ENCODE assay signal across 19 mouse cellular contexts in genomic region chr11:79015660-79016215, GRCm38 (mm10). TPM values are rescaled to one million over a fixed set of nuclear protein-coding genes. Genes with fewer than 3 reads are reported as not detected.
DNase-seq lines count a peak whose midpoint lies in the region; ATAC-seq and TF ChIP-seq lines count a peak whose summit lies in the region.
"Had no signal": no experiment of that assay in that cellular context is flagged by ENCODE, and none has a peak within 500 bp of the region (broad histone marks: within the 10 kb centered on the region; RNA-seq: fewer than 3 reads in every experiment).

No protein-coding gene starts in this region.

- H3K9me3 ChIP-seq in forebrain, embryonic 11.5 days (ENCODE audit: control insufficient read depth, low read length), result no peaks in the 10 kb centered on the region
- H3K9me3 ChIP-seq in forebrain, embryonic 12.5 days, result no peaks in the 10 kb centered on the region
- H3K9me3 ChIP-seq in midbrain, embryonic 10.5 days (replicated peaks), result no peaks in the 10 kb centered on the region
- H3K9me3 ChIP-seq in midbrain, embryonic 11.5 days (ENCODE audit: control insufficient read depth, low read length), result no peaks in the 10 kb centered on the region
- no peaks in the 10 kb centered on the region; the same call in 1 of the 2 replicates for H3K9me3 ChIP-seq in G1E (replicated peaks)
- H3K9me3 ChIP-seq: heart, embryonic 12.5 days; midbrain, embryonic 13.5 days had no signal

- no peak for ATAC-seq in forebrain, embryonic 11.5 days (replicated peaks; ENCODE audit: low FRiP score)
- no peak for ATAC-seq in forebrain, embryonic 12.5 days (ENCODE audit: low FRiP score)
- no peak for ATAC-seq in midbrain, embryonic 11.5 days (ENCODE audit: low FRiP score)
- ATAC-seq in G1E (ENCODE audit: extremely low read depth, insufficient number of reproducible peaks, low FRiP score, poor library complexity, severe bottlenecking), result no peak
- ATAC-seq: inflammation-experienced regulatory T-cells, adult 6 months; midbrain, embryonic 13.5 days had no signal

- TF ChIP-seq CTCF in G1E (IDR thresholded peaks at IDR 0.05; ENCODE audit: low read depth, low read length), result no peak

- H3K4me1 ChIP-seq in forebrain, embryonic 11.5 days (replicated peaks; ENCODE audit: control insufficient read depth, insufficient read depth, low read length), result no peaks in the 10 kb centered on the region
- H3K4me1 ChIP-seq in forebrain, embryonic 12.5 days, result peaks cover 12% of the 10 kb centered on the region
- peaks cover 41% of the 10 kb centered on the region for H3K4me1 ChIP-seq in midbrain, embryonic 10.5 days
- no peaks in the 10 kb centered on the region for H3K4me1 ChIP-seq in midbrain, embryonic 11.5 days (ENCODE audit: control insufficient read depth, insufficient read depth, low read length)
- peaks cover 69% of the 10 kb centered on the region for H3K4me1 ChIP-seq in G1E (ENCODE audit: insufficient read depth, low read depth, low read length)

- H3K9ac ChIP-seq in forebrain, embryonic 11.5 days (ENCODE audit: low read length), result no peak overlapping the region
- no peak overlapping the region for H3K9ac ChIP-seq in forebrain, embryonic 12.5 days
- no peak overlapping the region for H3K9ac ChIP-seq in midbrain, embryonic 11.5 days (ENCODE audit: low read length)
- H3K9ac ChIP-seq: midbrain, embryonic 13.5 days had no signal

- H3K36me3 ChIP-seq in forebrain, embryonic 11.5 days (ENCODE audit: control insufficient read depth, insufficient read depth, low read length), result no peaks in the 10 kb centered on the region
- H3K36me3 ChIP-seq in forebrain, embryonic 12.5 days (replicated peaks), result peaks cover 22% of the 10 kb centered on the region; the same call in 1 of the 2 replicates
- peaks cover 24% of the 10 kb centered on the region for H3K36me3 ChIP-seq in midbrain, embryonic 10.5 days
- H3K36me3 ChIP-seq in midbrain, embryonic 11.5 days (ENCODE audit: control insufficient read depth, insufficient read depth, low read length), result no peaks in the 10 kb centered on the region
- peaks cover 22% of the 10 kb centered on the region for H3K36me3 ChIP-seq in G1E (replicated peaks)

- no peak overlapping the region for H3K4me3 ChIP-seq in forebrain, embryonic 11.5 days (ENCODE audit: low read depth, low read length)
- H3K4me3 ChIP-seq in forebrain, embryonic 12.5 days (replicated peaks), result no peak overlapping the region
- no peak overlapping the region for H3K4me3 ChIP-seq in midbrain, embryonic 10.5 days
- no peak overlapping the region for H3K4me3 ChIP-seq in midbrain, embryonic 11.5 days (ENCODE audit: low read depth, low read length)
- H3K4me3 ChIP-seq in G1E (ENCODE audit: low read depth, low read length), result peak overlapping the region; percentile 40; the same call in 1 of the 2 replicates
- H3K4me3 ChIP-seq: heart, embryonic 12.5 days; midbrain, embryonic 13.5 days had no signal

- intact Hi-C loops in heart, postnatal 14 days (cut with DNase I), result loop anchor here (2.0 kb wide), 1 partner anchor 31 kb away; the partner anchor contains the start of gene Lgals9

- no peaks in the 10 kb centered on the region for H3K27me3 ChIP-seq in forebrain, embryonic 11.5 days (ENCODE audit: control insufficient read depth, insufficient read depth, low read length)
- no peaks in the 10 kb centered on the region for H3K27me3 ChIP-seq in forebrain, embryonic 12.5 days
- no peaks in the 10 kb centered on the region for H3K27me3 ChIP-seq in midbrain, embryonic 10.5 days (ENCODE audit: low read depth, poor library complexity, severe bottlenecking)
- no peaks in the 10 kb centered on the region for H3K27me3 ChIP-seq in midbrain, embryonic 11.5 days (ENCODE audit: control insufficient read depth, insufficient read depth, low read length)
- H3K27me3 ChIP-seq in G1E (ENCODE audit: insufficient read depth, low read length), result peaks cover 17% of the 10 kb centered on the region; the same call in 1 of the 2 replicates
- H3K27me3 ChIP-seq: CH12.LX; heart, embryonic 12.5 days; midbrain, embryonic 13.5 days had no signal

- H3K4me2 ChIP-seq in forebrain, embryonic 11.5 days (ENCODE audit: low read depth, low read length, severe bottlenecking), result no peak overlapping the region
- H3K4me2 ChIP-seq in forebrain, embryonic 12.5 days, result no peak overlapping the region
- H3K4me2 ChIP-seq in midbrain, embryonic 11.5 days, result no peak overlapping the region
- H3K4me2 ChIP-seq: heart, embryonic 12.5 days; midbrain, embryonic 13.5 days had no signal

- DNase-seq in forebrain, embryonic 11.5 days (ENCODE audit: low spot score), result peak; percentile 52
- DNase-seq in midbrain, embryonic 10.5 days (ENCODE audit: low spot score), result no peak
- DNase-seq in midbrain, embryonic 11.5 days (ENCODE audit: low spot score, missing footprints), result no peak
- DNase-seq in G1E (ENCODE audit: low spot score), result no peak
- peak; percentile 68 for DNase-seq in thymus, postnatal 14 days
- no peak for DNase-seq in frontal cortex, postnatal 10 days (ENCODE audit: low spot score in 2 of 2)
- no peak for DNase-seq in heart, postnatal 14 days
- DNase-seq: heart, postnatal 4 days; kidney, adult 9 months; kidney, postnatal 4 days; liver; lung, adult 2 months; right cerebral cortex, postnatal 14 days had no signal

- WGBS in forebrain, embryonic 11.5 days, result 92% methylated on average over 24 of the region's 24 CpGs
- WGBS in forebrain, embryonic 12.5 days, result 92% methylated on average over 24 of the region's 24 CpGs
- WGBS in midbrain, embryonic 10.5 days, result 91% methylated on average over 24 of the region's 24 CpGs
- WGBS in midbrain, embryonic 11.5 days, result 89% methylated on average over 24 of the region's 24 CpGs

- H3K27ac ChIP-seq in forebrain, embryonic 11.5 days (ENCODE audit: low read depth, low read length), result no peak overlapping the region
- no peak overlapping the region for H3K27ac ChIP-seq in forebrain, embryonic 12.5 days
- peak overlapping the region; percentile 52 for H3K27ac ChIP-seq in midbrain, embryonic 10.5 days (replicated peaks)
- H3K27ac ChIP-seq in midbrain, embryonic 11.5 days (ENCODE audit: low read depth, low read length), result no peak overlapping the region
- H3K27ac ChIP-seq: macrophage; midbrain, embryonic 13.5 days had no signal

RNA-seq across cellular contexts. Expression of gene Lgals9, which starts 31.0 kb away (rescaled TPM):
- polyA plus RNA-seq in forebrain, embryonic 11.5 days (2014; fragmentation: Nextera tagmentation; extraction: Ambion mirVana), result 3.7 and 4.0 TPM in 2 replicates
- polyA plus RNA-seq in forebrain, embryonic 12.5 days (2016; fragmentation: Nextera tagmentation; extraction: Ambion mirVana), result 4.8 and 5.7 TPM in 2 replicates
- polyA plus RNA-seq in midbrain, embryonic 10.5 days (2016; fragmentation: Nextera tagmentation; extraction: Ambion mirVana), result 2.6 and 4.9 TPM in 2 replicates
- polyA plus RNA-seq in midbrain, embryonic 11.5 days (2014; fragmentation: Nextera tagmentation; extraction: Ambion mirVana), result 5.4 and 6.7 TPM in 2 replicates
- total RNA-seq in G1E (2014; fragmentation: Nextera tagmentation) (786 and 908 TPM in 2 replicates), G1E (2017) (178 and 183 TPM in 2 replicates)
- 41.2 and 50.3 TPM in 2 replicates for polyA plus RNA-seq in G1E (2012)
- total RNA-seq in heart, postnatal 14 days (2021), result 10 to 100 TPM; 35.5 to 36.1 TPM

Comparison
In these comparisons a context has a peak if more than half of its experiments do, and no peak if none do; other contexts are left out.
1. DNase-seq: peak in forebrain, embryonic 11.5 days (single experiment) and thymus, postnatal 14 days (single experiment); none in midbrain, embryonic 10.5 days (single experiment), midbrain, embryonic 11.5 days (single experiment), G1E (single experiment), frontal cortex, postnatal 10 days (0 of 2) and heart, postnatal 14 days (0 of 2).